Mouse (Mus musculus) thymus, postnatal 0 days (tissue): ENCODE measurements around the gene Slc44a1. TPM values are rescaled to one million over a fixed set of nuclear protein-coding genes. Genes with fewer than 3 reads are reported as not detected.

Experiments
- DNase-seq: peaks from one replicate; pipeline ENCODE4 v3.0.0-alpha.2; 2015; ENCODE audit warnings: low spot score
- polyA plus RNA-seq: library from polyadenylated mRNA; unstranded; fragments of >200 nt; fragmentation: Nextera tagmentation; extraction: Ambion mirVana; gene quantifications from 2 replicates; pipeline ENCODE4 v1.2.1, GENCODE M21; 2015

The Slc44a1 gene
- polyA plus RNA-seq, 1 experiment from 2014 or later: 9.6 TPM

DNA sequence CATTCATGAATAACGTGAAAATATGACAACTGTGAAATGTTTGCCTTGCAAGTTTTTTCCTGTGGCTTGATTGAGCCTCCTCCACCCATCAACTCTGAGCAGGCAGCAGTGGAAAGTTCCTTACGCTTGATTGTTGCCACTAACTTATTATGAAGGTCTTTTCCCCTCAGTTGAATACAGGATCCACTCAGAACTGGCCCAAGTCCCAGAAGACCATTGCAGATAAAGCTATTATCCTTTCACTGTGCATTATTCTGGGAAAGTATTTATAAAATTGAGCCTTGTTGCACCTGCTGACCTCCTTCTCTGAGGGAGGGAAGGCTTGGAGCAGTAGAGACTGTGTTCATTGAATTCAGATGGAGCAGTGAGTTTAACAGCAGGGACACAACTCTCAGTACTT lies 86.2 kb downstream of the Slc44a1 start:
- no peak for DNase-seq

DNA sequence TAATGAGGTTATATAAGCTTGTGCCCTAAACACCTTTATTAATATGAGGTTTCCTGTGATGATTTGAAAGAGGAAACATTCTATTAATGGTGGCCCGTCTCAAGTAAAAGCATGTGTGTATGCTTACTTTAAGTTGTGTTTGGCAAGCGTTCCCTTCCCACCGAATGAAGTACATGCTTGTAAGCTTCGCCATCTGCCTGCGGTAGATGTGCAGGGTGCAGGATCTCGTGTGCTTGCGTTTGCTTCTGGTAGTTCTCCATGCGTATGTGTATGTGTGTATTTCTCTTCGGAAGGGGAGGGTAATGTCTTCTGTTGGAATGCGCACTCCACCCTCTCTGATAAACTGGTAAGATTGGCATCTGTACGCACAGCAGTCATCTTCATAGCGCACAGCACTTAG lies 95.6 kb downstream of the Slc44a1 start:
- no peak for DNase-seq

DNA sequence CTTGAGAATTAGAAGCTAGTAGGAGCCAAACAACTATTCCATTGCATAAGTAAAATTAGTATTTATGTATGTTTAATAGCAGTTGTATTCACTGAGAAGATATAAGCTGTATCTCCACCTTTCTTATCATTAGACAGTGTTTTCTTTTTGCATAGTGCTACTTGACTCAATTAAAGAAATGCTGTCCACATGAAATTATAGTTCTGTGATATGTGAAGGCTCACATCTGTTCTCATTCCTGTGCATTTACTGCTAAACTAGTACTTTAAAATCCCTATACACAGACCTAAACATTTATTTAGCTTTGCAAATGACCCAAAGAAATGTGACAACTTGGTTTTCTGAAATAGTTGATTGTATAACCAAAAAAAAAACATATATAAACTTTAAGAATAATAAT lies 96.9 kb downstream of the Slc44a1 start:
- no peak for DNase-seq

DNA sequence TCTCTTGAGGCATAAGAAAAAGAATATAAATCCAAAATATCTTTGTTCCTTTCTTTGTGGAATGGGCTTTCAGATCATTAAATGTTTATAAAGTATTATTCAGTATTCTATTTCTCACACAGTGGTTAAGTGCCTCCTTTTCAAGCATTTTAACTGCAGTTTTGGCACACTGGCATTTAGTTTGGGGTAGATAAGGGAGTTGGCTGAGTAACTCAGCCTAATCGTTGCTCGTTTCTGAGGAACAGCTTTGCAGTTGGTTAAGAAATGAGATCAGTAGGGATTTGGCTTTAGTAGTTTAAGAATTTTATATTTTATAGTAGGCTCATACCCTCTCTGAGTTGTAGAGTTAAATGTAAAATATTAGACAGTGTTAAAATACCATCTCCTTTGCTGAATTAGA lies 97.3 kb downstream of the Slc44a1 start:
- no peak for DNase-seq

DNA sequence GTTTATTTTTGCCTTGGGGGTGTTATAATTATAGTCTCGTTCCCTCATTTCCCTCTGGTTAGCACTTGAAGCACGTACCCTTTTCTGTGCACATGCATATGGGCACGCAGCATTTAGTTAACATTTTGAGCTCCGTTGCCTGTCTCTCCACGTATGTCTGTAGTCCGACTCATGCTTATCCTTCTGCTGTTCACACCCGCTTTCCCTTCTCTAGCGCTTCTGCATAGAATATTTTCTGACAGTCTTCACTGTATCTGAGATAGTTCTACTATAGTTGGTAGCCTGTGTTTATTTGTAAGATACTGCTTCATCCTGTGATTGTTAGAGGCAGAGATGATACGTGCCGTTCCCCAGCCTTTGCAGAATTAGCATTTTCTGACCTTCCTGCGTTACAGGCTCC lies 98.4 kb downstream of the Slc44a1 start:
- DNase-seq: no peak

DNA sequence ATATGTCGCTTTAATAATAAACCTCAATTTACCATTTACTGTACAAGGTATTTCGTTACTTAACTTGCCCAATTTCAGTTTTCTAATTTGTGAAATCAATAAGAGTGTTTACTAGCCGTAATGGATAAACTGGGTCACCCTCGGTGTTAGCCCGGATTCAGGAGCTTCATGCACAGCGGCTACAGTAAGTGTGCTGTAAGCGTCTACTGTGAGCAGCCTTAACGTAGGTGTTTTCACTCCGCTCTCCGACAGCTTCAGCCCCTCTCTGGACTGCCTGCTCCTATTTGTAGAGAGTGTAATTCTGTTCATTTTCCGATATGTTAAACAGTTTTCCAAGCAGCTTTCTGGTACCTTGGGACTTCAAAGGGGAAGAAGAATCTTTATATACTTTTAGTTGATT lies 99.7 kb downstream of the Slc44a1 start:
- no peak for DNase-seq

DNA sequence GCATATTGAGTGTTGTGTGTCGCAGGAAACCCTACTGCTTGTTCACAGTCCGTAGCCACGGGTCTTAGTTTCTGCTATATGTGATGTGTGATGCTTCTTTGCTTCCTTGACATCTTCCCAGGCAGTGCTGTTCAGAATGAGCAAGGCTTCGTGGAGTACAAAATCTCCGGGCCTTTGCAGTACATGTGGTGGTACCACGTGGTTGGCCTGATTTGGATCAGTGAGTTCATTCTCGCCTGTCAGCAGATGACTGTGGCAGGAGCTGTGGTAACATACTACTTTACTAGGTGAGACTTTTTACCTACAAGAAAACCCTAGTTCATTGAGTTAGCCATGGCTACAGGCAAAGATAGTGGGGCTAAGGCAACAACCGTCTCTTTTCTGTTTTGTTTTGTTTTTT lies 103.2 kb downstream of the Slc44a1 start:
- DNase-seq: no peak

DNA sequence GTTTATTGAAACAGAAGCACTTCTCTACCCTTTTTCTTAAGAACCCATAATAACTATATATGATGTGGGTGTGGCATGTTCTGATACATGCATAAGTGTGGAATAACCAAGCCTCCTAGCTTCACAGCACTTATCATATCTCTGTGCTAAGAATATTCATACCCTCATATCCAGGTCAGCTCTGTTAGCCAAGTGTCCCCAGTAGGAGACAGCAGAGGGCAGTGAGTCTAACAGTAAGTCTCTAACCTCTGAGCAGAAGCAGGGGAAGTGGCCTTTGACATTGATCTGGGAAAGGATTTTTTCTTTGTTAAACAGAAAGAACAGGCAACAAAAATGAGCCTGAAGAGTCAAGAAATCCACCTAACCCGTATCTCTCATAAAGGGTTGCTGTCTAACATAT lies 104.7 kb downstream of the Slc44a1 start:
- DNase-seq: no peak

DNA sequence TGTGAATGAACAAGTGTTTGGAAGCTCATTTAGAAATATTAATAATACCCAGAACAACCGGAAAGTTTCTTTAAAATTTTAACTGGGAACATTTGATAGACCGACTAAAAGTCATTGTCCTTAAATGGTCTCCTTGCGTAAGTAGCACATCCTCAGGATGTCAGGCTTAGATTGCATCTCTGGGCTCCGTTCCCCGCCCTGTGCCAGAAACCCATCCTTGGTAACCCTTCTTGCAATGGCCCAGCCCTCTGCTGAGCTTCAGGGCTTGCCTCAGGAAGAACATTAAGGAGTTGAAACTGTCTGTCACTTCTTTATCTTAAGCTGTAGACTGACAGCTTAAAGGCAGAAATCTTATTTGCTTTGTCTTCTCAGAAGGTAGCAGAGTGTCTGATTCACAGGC lies 107.2 kb downstream of the Slc44a1 start:
- no peak for DNase-seq

DNA sequence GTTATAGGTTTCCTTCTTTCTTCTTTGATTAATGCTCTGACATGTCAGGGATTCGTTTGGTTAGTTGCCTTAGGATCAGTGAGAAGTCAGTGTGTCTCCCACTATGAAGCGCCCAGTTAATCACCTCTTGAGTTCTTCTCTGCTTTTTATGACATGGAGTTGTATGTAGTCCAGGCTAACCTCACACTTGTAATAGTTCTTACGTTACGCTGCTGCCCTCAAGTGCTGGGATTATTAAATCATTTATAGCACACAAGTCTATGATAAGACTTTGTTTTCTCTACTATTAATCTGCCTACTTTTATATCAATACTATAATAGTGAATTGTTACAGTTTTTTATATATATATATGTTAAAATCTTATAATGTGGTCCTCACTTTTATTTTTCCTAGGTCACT lies 109.2 kb downstream of the Slc44a1 start:
- no peak for DNase-seq

DNA sequence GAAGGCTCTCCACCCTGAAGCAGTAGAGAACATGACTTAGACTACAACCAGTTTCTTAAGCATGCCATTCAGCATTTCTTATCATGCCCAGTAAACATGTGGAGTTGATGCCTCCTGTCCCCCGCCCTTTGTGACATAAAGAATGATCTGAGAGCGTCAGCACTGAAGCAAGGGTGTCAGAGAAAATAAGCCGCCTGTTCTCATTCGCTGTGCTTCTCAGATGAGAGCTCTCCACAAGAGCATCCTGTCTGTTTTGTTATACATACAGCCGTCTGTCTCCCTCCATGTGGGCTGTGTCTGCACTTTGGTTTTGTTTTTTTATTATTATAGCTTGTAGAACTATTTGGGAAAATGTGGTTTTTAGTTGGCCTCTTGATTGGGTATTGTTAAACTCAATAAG lies 124.4 kb downstream of the Slc44a1 start:
- no peak for DNase-seq

DNA sequence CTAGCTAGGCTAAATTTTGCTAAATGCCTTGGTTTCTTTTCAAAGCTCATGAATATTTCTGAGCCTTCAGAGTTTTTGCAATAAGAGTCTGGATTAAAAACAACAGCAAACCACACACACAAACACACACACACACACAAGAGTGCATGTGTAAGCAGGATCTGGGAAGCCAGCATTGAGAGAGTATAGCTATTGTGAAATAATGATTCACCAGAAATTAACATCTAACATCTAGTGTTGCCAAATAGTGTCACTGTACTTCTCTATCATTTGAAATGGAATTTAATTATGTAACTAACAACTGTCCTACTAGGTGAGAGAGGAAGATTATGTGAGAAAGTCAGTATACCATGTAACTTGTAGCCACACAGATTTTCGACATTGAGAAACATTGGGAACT lies 126.9 kb downstream of the Slc44a1 start:
- DNase-seq: no peak

DNA sequence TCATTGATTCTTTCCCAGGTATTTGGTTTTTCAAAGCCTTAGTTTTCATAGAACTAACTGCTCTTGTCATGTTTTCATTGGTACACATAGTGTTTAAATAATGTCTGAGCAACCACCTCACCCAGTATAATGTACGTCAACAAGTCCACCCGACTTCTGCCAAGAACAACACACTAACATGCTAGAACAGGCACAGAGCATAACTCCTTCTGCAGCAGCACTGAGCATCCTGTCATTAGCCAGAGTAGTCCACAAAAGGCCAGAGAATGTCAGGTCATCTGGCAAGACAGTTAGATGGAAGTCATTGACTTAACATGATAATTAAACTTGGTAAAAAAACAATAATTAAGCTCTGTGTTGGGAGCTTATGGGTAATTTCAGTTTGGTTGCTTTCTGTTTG lies 135.3 kb downstream of the Slc44a1 start:
- DNase-seq: no peak

DNA sequence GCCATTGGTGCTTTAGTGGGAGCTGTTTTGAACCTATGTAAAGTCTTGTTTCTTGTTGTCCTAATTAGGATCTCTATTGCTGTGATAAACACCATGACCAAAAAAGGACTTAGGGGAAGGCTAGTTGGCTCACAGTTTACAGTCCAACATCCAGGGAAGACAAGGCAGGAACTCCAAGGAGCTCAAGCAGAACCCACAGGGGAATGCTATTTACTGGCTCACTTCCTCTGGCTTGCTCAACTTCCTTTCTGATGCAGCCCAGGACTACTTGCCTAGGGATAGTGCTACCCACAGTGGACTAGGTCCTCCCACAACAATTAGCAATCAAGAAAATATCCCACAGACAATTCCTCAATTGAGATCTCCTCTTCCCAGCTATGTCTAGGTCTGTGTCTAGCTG lies 147.5 kb downstream of the Slc44a1 start:
- DNase-seq: no peak

DNA sequence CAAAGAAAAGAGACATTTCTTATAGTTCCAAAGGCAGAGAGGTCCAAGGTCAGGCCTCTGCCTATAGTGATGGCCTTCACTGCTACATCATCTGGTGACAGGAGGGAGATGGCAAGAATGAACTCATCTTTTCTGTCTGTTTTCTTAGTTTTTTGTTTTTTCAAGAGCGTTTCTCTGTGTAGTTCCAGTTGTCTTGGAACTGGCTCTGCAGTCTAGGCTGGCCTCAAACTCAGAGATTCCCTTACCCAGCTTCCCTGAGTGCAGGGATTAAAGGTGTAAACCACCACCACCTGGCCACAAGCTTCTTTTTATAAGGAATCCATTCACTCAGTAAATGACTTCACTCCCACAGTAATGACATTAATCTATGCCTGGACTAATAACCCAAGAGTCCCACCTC lies 148.7 kb downstream of the Slc44a1 start:
- DNase-seq: no peak

DNA sequence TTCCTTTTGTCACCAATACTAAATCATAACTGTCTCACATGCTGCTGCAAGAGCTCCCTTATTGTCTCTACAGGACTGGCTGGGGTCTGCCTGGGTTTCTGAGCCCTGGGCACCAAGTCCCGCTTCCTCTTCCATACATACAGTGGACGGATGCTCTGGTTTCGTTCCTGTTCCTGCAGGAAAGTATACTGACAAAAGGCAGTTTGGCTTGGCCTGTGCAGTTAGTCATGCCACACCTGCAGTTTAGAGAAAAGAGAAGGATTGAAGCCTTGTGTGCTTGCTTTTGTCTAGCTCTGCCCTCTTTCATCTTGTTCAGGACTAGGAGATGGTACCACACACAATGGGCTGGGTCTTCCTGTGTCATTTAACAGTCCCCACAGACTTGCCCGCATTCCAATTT lies 149.3 kb downstream of the Slc44a1 start:
- no peak for DNase-seq

DNA sequence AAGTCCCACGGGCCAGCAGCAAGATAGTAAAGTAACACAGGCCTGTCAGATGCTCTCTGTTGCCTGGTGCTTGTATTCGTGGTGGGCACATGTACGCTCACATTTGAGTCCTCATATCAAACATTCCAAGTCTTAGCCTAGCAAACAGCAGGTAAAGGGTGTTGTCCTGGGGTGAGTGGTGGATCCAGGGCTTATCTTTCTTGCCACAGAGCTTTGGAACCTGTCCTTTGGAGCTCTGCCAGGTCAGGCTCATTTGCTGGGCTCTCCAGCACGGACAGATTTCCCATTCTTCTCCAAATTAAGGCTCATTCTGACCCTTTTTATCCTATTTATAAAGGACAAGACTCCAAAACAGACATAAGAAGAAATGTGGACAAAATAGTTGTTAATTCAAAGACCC lies 149.9 kb downstream of the Slc44a1 start:
- DNase-seq: no peak

DNA sequence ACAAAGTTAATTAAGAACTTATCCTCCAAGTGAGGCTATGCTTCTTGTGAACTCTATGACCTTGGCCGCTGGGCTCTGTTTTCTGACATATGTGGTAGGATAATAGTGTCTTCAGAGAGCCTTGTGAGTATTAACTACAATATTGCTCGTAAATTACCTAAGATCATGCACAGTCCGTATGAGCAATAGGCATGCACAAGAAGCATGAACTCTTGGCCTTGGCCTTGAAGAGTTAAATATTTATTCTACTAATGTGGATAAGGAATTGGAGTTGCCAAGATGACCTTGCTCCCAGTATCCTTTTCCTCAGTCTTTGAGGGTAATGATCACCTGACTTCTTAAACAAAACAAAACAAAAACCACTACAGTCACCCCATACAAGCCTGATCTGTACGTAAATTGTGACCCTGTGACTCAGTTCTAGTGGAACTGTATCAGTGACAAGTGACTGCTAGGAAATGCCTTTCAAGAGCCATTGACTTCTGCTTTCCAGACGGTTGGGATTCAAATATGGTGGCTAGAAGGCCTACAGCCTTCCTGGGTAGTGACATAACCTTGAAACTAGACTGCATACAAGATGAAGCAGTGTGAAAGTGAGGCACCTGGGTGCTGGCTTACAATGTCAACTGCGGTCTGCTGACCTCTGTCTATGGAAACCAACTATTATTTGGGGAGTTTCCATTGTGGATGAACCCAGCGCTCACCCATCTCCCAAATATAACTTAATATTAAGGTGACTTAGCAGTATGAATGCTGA lies 150.7 kb downstream of the Slc44a1 start:
- no peak for DNase-seq

DNA sequence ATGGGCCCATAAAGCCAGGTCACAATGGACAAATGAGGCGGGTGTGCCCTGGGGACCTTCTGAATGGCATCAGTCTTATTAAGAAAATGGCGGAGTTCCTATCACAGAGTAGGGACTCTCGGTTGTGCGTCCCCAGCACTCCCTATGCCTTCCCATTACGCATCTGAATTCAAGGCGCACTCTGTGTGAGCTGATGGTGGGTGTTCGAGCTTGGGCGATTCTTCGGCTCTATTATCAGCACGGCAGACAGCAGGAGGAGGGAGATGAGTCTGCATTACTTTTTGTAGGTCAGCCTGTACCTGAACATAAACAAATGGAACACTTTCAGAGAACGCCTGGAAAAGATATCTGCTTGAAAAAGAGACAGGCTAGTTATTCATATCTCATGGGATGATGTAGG lies 151.3 kb downstream of the Slc44a1 start:
- no peak for DNase-seq

DNA sequence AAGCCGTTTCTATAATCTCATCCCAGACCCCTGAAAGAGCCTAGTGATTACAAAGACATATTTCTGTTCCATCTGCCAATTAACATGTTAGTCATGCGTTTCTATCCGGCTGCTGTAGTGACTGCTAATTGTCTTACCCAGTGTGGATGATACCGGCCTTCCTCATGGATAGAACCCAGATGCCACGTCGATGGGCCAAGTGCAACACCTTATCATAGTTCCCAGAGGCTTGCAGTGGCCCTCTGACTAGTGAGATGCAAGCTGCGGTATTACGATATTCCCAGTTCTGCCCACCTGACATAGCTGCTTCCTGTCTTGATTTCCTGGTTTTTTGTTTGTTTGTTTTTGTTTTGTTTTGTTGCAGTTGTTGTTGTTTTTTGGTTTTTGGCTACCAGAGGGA lies 151.7 kb downstream of the Slc44a1 start:
- no peak for DNase-seq

DNA sequence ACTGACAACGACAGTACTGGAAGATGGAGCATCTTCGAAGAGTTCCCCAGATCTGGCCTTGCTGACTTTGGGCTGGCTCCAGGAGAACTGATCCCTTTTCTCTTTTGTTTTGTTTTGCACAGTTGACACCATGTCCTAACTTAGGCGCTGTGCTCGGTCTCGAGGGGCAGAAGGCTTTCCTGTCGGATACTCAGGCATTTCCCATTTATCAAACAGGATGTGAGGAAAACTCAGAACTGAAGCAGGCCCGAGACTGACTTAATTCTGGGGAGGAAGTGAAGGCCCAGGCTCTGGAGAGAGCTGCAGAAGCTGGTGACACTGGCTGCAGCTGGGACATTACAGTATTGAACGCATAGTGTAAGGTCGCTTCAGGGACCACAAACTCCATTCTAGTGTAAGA lies 152.2 kb downstream of the Slc44a1 start:
- no peak for DNase-seq

DNA sequence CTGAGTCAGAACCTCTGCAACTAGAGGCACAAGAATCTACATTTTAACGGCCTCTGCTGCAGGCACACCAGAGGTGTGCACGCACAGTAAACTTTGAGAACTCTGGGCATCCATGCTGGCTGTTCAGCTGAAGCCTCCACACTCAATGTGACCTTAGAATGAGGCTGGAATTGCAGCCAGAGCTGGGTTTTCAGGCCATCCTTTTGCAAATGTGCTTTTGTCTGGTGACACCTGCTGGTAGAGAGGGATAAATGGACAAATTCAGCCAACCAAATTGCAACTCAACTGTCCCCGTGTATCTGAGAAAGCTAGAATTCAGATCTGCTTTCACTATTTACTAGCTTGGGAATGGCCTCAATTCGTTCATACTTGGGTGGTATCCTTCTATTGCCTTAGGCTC lies 154.0 kb downstream of the Slc44a1 start:
- DNase-seq: peak; percentile 34

DNA sequence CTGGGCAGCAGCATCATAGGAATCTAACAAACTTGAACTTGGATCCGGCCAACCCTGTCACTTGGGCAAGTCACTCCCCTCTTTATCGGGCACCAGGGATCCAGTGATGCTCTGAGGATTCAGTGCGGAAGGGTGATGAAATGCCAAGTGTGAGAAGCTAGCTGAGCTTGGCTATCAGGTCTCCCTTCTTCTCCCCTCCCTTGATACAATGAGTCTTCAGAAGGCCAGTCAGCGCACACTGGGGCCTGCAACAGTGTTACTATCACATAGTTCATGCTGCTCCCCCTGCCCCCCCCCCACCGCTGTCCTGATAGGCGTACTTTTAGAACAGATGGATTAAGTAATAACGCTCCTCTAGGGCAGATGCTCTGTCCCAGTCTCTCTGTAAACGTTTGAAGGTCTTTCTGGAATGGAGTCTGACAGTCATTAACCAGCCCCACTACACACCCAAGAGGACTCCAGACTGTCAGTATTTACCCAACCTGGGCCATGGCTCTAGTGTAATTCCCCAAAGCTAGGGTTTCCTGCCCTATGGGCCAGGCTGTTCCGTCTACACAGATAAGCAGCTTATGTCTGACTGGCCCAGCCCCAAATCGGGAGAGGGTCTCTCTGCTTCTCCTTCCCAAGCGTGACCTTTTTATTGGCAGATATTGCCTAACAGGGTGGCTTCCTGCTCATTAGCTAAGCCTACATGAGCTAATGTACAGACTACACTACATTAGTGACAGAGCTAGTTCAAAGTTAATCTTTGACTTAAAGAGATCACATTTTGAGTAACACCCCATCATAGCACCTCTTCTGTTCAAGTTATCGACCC lies 155.2 kb downstream of the Slc44a1 start:
- DNase-seq: no peak
